Mouse (Mus musculus): ENCODE data around the gene Bicc1.

DNA sequence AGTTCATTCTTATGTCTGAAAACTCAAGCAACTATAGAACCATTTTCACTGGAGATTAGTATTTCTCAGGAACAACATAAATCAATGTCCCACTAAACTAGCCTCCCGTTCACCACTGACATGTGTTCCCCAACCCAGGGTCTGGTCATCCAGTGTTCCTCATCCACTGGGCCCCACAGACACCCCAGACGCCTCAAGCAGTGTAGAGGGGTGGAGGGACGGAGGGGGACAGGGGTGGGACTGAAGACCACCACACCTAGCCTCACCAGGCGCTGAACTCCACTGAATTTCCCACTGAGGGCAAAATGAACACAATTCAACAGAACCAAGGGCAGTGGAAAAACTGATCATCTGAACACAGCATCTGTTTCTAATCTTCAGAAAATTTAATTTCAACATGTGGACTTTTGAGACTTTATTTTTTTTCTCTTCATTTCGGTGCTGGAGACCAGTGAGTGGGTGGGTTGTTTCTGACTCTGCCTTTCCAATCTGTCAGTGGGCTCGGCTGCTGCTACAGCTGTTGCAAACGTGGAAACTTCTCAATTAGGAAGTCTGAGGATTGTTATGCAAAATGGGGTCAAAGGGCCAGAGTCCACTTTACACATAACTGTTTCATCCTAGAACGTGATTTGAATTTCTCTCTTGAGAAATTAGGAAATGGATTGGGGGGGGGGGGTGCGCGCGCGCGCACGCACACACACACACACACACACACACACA lies 21.2 kb downstream of the Bicc1 start:
- TF ChIP-seq GATA1 (IDR thresholded peaks at IDR 0.05; ENCODE audit: borderline replicate concordance, low read length) (no peak), FLI1 (IDR thresholded peaks at IDR 0.05; ENCODE audit: low read length) (no peak)
